Mouse (Mus musculus): Measurements from ENCODE around the gene Gm29289. TPM values are rescaled to one million over a fixed set of nuclear protein-coding genes. Genes with fewer than 3 reads are reported as not detected.
"Not testable (repeated sequence)": the region's sequence is repeated elsewhere in the genome, so short reads cannot be mapped to it uniquely, and the experiment has no call there.

Gene Gm29289
- total RNA-seq (2021): not detected
- long read RNA-seq, experiment 1: 0 reads
- long read RNA-seq, experiment 2: 0 reads

GRCm38 (mm10) chrY:2932282-2932681, at the start of gene Gm29289:
Gene Gm29289, plus strand, starts transcription at chrY:2932582.
- DNase-seq (ENCODE audit: low spot score in 2 of 2): not testable (repeated sequence)

- not testable (repeated sequence) for DNase-seq (ENCODE audit: low spot score in 2 of 2)
Observed at GRCm38 (mm10) chrY:2900689-2901088, 31.7 kb upstream of the Gm29289 start, which contains the start of gene Gm10352. Gene Gm10352, plus strand, starts transcription at chrY:2900989.

Other genes starting within 250 kb of the Gm29289 start
- not detected for gene H2al2b, start 211.9 kb upstream of the Gm29289 start, total RNA-seq (2021)
- not detected for gene Gm4064, start 136.4 kb upstream of the Gm29289 start, total RNA-seq (2021)
- not detected for gene Rbmy, start 101.9 kb upstream of the Gm29289 start, total RNA-seq (2021)
- not detected for gene Gm10256, start 101.9 kb upstream of the Gm29289 start, total RNA-seq (2021)
- gene Gm10352, start 31.6 kb upstream of the Gm29289 start, total RNA-seq (2021): not detected